Mouse (Mus musculus) CH12.LX (cell line): Measurements from ENCODE around the gene Krtap11-1. TPM values are rescaled to one million over a fixed set of nuclear protein-coding genes. Genes with fewer than 3 reads are reported as not detected.
A peak's percentile ranks its signal among the peaks of the same experiment; 100 is the strongest.

ENCODE experiments used
- DNase-seq: peaks from one replicate; pipeline ENCODE4 v3.0.0-alpha.2; 2013; ENCODE audit errors: extremely low read depth
- H3K27ac ChIP-seq: 2 replicates; pipeline ENCODE4 v1.5.1; 2012; ENCODE audit warnings: low read depth, mild to moderate bottlenecking, control low read depth, moderate library complexity; ENCODE audit not compliant: insufficient read depth
- H3K27me3 ChIP-seq: replicated peaks from 2 replicates; pipeline ENCODE3; 2012; ENCODE audit warnings: inconsistent platforms
- H3K36me3 ChIP-seq, 2 experiments: replicated peaks in 1 of 2; 2 replicates each; pipeline versions ENCODE3 to v1.6.1; 2012; ENCODE audit warnings: inconsistent platforms in 1 of 2, low read length in 1 of 2, mild to moderate bottlenecking in 1 of 2, mixed read lengths in 1 of 2, moderate library complexity in 1 of 2; ENCODE audit not compliant: control insufficient read depth in 1 of 2, insufficient read depth in 1 of 2
- H3K4me1 ChIP-seq, 2 experiments: 2 replicates each; pipeline ENCODE4 v1.6.1; 2012; ENCODE audit warnings: inconsistent platforms in 1 of 2, moderate library complexity in 1 of 2; ENCODE audit not compliant: insufficient read depth in 2 of 2, control insufficient read depth in 1 of 2
- H3K4me2 ChIP-seq: 2 replicates; pipeline ENCODE4 v1.6.1; 2012; ENCODE audit warnings: low read depth, mild to moderate bottlenecking, control low read depth; ENCODE audit not compliant: poor library complexity, insufficient read depth, severe bottlenecking
- H3K4me3 ChIP-seq, 3 experiments: fragments of 150-350 bp in 1 of 3; sonication (generic) in 1 of 3; replicated peaks in 1 of 3; 2 replicates each; pipeline versions ENCODE3 to v1.5.1; 2011 to 2012; ENCODE audit warnings: low read depth in 2 of 3, low read length in 2 of 3, mild to moderate bottlenecking in 2 of 3, moderate library complexity in 2 of 3, control low read depth in 1 of 3, improper control_type of control experiment in 1 of 3, inconsistent platforms in 1 of 3, mixed read lengths in 1 of 3; ENCODE audit not compliant: poor library complexity in 1 of 3
- H3K79me2 ChIP-seq: replicated peaks from 2 replicates; pipeline ENCODE4 v1.6.1; 2012; ENCODE audit warnings: mild to moderate bottlenecking, moderate library complexity; ENCODE audit not compliant: control insufficient read depth, poor library complexity, insufficient read depth, severe bottlenecking; ENCODE audit errors: extremely low read depth
- H3K9ac ChIP-seq: 2 replicates; pipeline ENCODE4 v1.6.1; 2012; ENCODE audit warnings: low read depth, mild to moderate bottlenecking, control low read depth, moderate library complexity; ENCODE audit not compliant: insufficient read depth
- H3K9me3 ChIP-seq: replicated peaks from 2 replicates; pipeline ENCODE3; 2012; ENCODE audit warnings: low read length, inconsistent platforms, mixed read lengths
- BHLHE40 ChIP-seq: IDR thresholded peaks from 2 replicates; pipeline ENCODE4 v1.6.1; 2011; ENCODE audit warnings: mild to moderate bottlenecking, low read depth, low read length, improper control_type of control experiment
- CHD2 ChIP-seq: IDR thresholded peaks from 2 replicates; pipeline ENCODE4 v1.6.1; 2011; ENCODE audit warnings: low read length, improper control_type of control experiment
- E2F4 ChIP-seq: IDR thresholded peaks from 2 replicates; pipeline ENCODE4 v1.6.1; 2011; ENCODE audit warnings: low read depth, low read length, improper control_type of control experiment; ENCODE audit not compliant: insufficient replicate concordance
- ELF1 ChIP-seq: IDR thresholded peaks from 2 replicates; pipeline ENCODE4 v1.6.1; 2014; ENCODE audit warnings: low read depth, mild to moderate bottlenecking, inconsistent platforms, low read length, improper control_type of control experiment
- JUN ChIP-seq: IDR thresholded peaks from 2 replicates; pipeline ENCODE4 v1.6.1; 2011; ENCODE audit warnings: low read depth, mild to moderate bottlenecking, low read length, improper control_type of control experiment, moderate library complexity; ENCODE audit not compliant: insufficient read depth
- MAFK ChIP-seq: IDR thresholded peaks from 2 replicates; pipeline ENCODE4 v1.6.1; 2011; ENCODE audit warnings: low read length, improper control_type of control experiment; ENCODE audit not compliant: insufficient replicate concordance
- MAZ ChIP-seq: IDR thresholded peaks from 2 replicates; pipeline ENCODE4 v1.6.1; 2012; ENCODE audit warnings: low read depth, mild to moderate bottlenecking, inconsistent platforms, low read length, improper control_type of control experiment, moderate library complexity
- MXI1 ChIP-seq: IDR thresholded peaks from 2 replicates; pipeline ENCODE4 v1.6.1; 2011; ENCODE audit warnings: mild to moderate bottlenecking, low read depth, low read length, improper control_type of control experiment
- MYC ChIP-seq: IDR thresholded peaks from 2 replicates; pipeline ENCODE4 v1.6.1; 2011; ENCODE audit warnings: low read depth, mild to moderate bottlenecking, improper control_type of control experiment, low read length
- NRF1 ChIP-seq: IDR thresholded peaks from 2 replicates; pipeline ENCODE4 v1.6.1; 2014; ENCODE audit warnings: low read depth, mild to moderate bottlenecking, inconsistent platforms, low read length, improper control_type of control experiment, moderate library complexity
- POLR2A ChIP-seq: IDR thresholded peaks from 2 replicates; pipeline ENCODE4 v1.6.1; 2011; ENCODE audit warnings: low read depth, mild to moderate bottlenecking, improper control_type of control experiment, low read length
- RAD21 ChIP-seq: IDR thresholded peaks from 2 replicates; pipeline ENCODE4 v1.6.1; 2011; ENCODE audit warnings: low read depth, mild to moderate bottlenecking, low read length, improper control_type of control experiment, moderate library complexity
- SMC3 ChIP-seq: IDR thresholded peaks from 2 replicates; pipeline ENCODE4 v1.6.1; 2011; ENCODE audit warnings: low read depth, low read length, improper control_type of control experiment
- TBP ChIP-seq: conservative IDR thresholded peaks from 2 replicates; pipeline ENCODE4 v1.6.1; 2011; ENCODE audit warnings: low read depth, low read length, improper control_type of control experiment
- TCF12 ChIP-seq: IDR thresholded peaks from 2 replicates; pipeline ENCODE4 v1.6.1; 2014; ENCODE audit warnings: low read depth, mild to moderate bottlenecking, inconsistent platforms, low read length, improper control_type of control experiment
- USF2 ChIP-seq: conservative IDR thresholded peaks from 2 replicates; pipeline ENCODE4 v1.6.1; 2011; ENCODE audit warnings: low read depth, low read length, improper control_type of control experiment
- ZKSCAN1 ChIP-seq: IDR thresholded peaks from 2 replicates; pipeline ENCODE4 v1.6.1; 2012; ENCODE audit warnings: low read depth, inconsistent platforms, low read length, improper control_type of control experiment, borderline replicate concordance
- ZMIZ1 ChIP-seq: IDR thresholded peaks from 2 replicates; pipeline ENCODE4 v1.6.1; 2012; ENCODE audit warnings: low read depth, mild to moderate bottlenecking, inconsistent platforms, low read length, improper control_type of control experiment
- dilution Hi-C: fragments of 300-500 bp; cut with MboI; formaldehyde crosslinking; loops from 2 replicates; pipeline ENCODE4 v1.14.3; 2020; ENCODE audit warnings: low sequenced_read_pairs; ENCODE audit not compliant: extremely low pct_unique_long_range_greater_than_20kb, extremely low pct_ligation_motif_present
- in situ Hi-C: fragments of 300-500 bp; cut with MboI; formaldehyde crosslinking; loops from 3 replicates; pipeline ENCODE4 v1.14.3; 2019; ENCODE audit warnings: low sequenced_read_pairs, low pct_ligation_motif_present, low pct_unique_long_range_greater_than_20kb, mixed read lengths
- polyA plus RNA-seq: library from polyadenylated mRNA; unstranded; fragments of >175 nt; gene quantifications from 2 replicates; pipeline ENCODE4 v1.2.1, GENCODE M21; 2012; ENCODE audit warnings: low read depth; ENCODE audit not compliant: insufficient read length
- total RNA-seq, 2 experiments: library from RNA; depleted of rRNA; stranded (reverse); fragments of 300-350 nt in 1 of 2; fragments of >200 nt in 1 of 2; gene quantifications; 2 replicates each; pipeline ENCODE4 v1.2.3; 2012 to 2014

The Krtap11-1 gene
- total and polyA plus RNA-seq, 3 experiments = not detected

DNA sequence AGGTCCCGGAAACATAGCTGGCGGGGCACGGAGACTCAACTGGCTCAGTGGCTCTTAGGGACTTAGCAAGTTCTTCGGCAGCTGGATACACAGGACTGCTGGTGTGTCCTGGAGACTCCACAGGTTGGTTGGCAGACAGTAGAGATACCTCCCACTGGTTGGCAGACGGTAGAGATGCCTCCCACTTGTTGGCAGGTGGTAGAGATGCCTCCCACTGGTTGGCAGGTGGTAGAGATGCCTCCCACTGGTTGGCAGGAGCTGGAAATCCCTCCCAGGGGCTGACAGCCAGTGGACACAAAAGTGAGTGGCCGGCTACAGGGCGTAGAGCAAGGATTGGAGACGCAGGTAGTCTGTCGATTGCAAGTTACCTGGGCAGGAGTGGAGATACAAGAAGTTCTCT lies 467 bp downstream of the Krtap11-1 start:
- H3K4me3 ChIP-seq = peak overlapping the region in 1 of 3 experiments; percentile 1
- H3K4me1 ChIP-seq = no peaks in the 10 kb centered on the region
- no peaks in the 10 kb centered on the region for H3K27me3 ChIP-seq
- H3K9me3 ChIP-seq = peaks cover 84% of the 10 kb centered on the region
- no peak overlapping the region for H3K9ac ChIP-seq
- H3K4me2 ChIP-seq = no peak overlapping the region
- H3K79me2 ChIP-seq = no peaks in the 10 kb centered on the region
- dilution Hi-C loops (no loop called here), in situ Hi-C loops (no loop called here)
- H3K36me3 ChIP-seq = no peaks in the 10 kb centered on the region
- DNase-seq = no peak
- TF ChIP-seq TBP (no peak), MXI1 (no peak), E2F4 (no peak), MAZ (no peak), NRF1 (no peak), ZKSCAN1 (no peak), BHLHE40 (no peak), RAD21 (no peak), JUN (no peak)
- H3K27ac ChIP-seq = no peak overlapping the region

- Histone ChIP-seq H3K79me2 (no peaks in the 10 kb centered on the region), H3K4me2 (no peak overlapping the region), H3K27ac (no peak overlapping the region), H3K9ac (no peak overlapping the region), H3K4me1 (no peaks in the 10 kb centered on the region), H3K36me3 (no peaks in the 10 kb centered on the region), H3K9me3 (peaks cover 86% of the 10 kb centered on the region), H3K27me3 (no peaks in the 10 kb centered on the region), H3K4me3 (no peak overlapping the region)
- TF ChIP-seq ELF1 = no peak
- TF ChIP-seq SMC3 = no peak
- no peak for TF ChIP-seq CHD2
- no peak for TF ChIP-seq MXI1
- no peak for TF ChIP-seq MYC
- no peak for TF ChIP-seq POLR2A
- no peak for TF ChIP-seq BHLHE40
- no peak for TF ChIP-seq ZMIZ1
- TF ChIP-seq TCF12 = no peak
- TF ChIP-seq USF2 = no peak
- TF ChIP-seq MAFK = no peak
- in situ Hi-C loops = no loop called here
- dilution Hi-C loops = no loop called here
- DNase-seq = no peak
Observed at GRCm38 (mm10) chr16:89569136-89569535, 1.8 kb downstream of the Krtap11-1 start.
